Mouse (Mus musculus) regulatory T cell (primary cell): ENCODE data around the gene Ccdc117.

Experiments used
- in situ Hi-C: fragments of 300-600 bp; cut with MboI, MseI; formaldehyde crosslinking; loops from one replicate; pipeline ENCODE4 v1.15.1; 2025; ENCODE audit warnings: high pct_unique_total_duplicates

Ccdc117 gene

GRCm38 (mm10) chr11:5533108-5533507 is 8.9 kb downstream of the Ccdc117 start:
- in situ Hi-C loops: no loop called here

DNA sequence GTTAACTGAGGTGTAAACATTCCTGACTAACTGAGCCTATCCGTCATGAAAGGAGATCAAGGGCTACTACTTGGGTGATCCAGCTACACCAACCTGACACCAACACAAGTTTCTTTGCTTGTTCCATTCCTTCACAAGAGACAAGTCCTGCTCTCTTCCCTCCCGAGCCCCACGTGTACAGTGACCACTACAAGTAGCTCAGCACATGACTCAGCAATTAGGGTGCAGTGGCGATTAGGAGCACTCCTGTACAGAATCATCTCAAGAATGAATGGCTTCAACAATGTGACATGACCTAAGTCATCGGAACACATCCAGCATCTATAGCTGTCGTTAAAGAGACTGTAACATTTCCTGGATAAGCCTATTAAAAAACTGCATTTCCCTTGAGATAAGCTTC is 11.3 kb downstream of the Ccdc117 start:
- in situ Hi-C loops: no loop called here

- in situ Hi-C loops: no loop called here
Observed at GRCm38 (mm10) chr11:5530172-5530571, 11.8 kb downstream of the Ccdc117 start.

GRCm38 (mm10) chr11:5528841-5529240 is 13.1 kb downstream of the Ccdc117 start:
- in situ Hi-C loops: no loop called here

DNA sequence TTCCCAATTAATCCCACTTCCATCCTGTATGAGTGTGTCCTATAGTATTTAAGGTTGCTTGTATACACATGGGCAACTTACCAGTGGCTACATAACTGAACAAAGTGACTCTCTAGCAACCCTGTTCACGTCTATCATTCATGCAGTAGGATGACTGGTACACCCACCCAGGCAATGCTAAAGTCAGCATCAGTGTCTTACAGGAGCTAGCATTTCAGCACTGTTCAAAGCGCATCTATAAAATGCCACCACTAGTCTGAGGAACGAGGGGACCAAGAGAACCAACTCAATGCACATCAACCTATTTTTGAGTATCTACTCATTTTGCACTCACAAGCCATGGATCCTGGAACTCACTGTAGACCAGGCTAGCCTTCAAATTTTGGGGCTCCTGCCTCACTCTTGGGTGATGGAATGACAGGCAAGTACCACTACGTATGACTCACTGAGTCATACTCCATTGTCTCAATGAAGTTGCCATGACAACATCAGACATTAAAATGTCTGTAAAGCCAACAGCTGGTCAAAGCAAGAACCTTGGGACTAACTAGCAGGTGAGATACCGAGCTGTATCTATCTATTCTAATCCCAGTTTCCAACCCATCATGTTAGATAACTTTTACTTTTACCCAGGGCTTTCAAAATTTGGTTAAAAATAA is 14.0 kb downstream of the Ccdc117 start:
- in situ Hi-C loops: no loop called here

- in situ Hi-C loops: no loop called here
Observed at GRCm38 (mm10) chr11:5526573-5527439, 15.2 kb downstream of the Ccdc117 start.

- in situ Hi-C loops: no loop called here
Observed at GRCm38 (mm10) chr11:5525418-5525817, 16.6 kb downstream of the Ccdc117 start.

- in situ Hi-C loops: no loop called here
Observed at GRCm38 (mm10) chr11:5522798-5523415, 19.1 kb downstream of the Ccdc117 start.

- in situ Hi-C loops: no loop called here
Observed at GRCm38 (mm10) chr11:5521516-5522291, 20.3 kb downstream of the Ccdc117 start.

- in situ Hi-C loops: no loop called here
Observed at GRCm38 (mm10) chr11:5521266-5521515, 20.8 kb downstream of the Ccdc117 start.

GRCm38 (mm10) chr11:5520412-5521265 is 21.3 kb downstream of the Ccdc117 start, which contains the start of gene Xbp1:
Xbp1 (plus strand) TSS chr11:5520659.
- in situ Hi-C loops: no loop called here

- in situ Hi-C loops: loop anchor here (5.0 kb wide), 1 partner anchor 37 kb away; no protein-coding TSS in a partner anchor
Observed at GRCm38 (mm10) chr11:5519681-5520080, 22.3 kb downstream of the Ccdc117 start.

GRCm38 (mm10) chr11:5517346-5517745 is 24.6 kb downstream of the Ccdc117 start:
- in situ Hi-C loops: loop anchor here (5.0 kb wide), 1 partner anchor 35 kb away; no protein-coding TSS in a partner anchor

DNA sequence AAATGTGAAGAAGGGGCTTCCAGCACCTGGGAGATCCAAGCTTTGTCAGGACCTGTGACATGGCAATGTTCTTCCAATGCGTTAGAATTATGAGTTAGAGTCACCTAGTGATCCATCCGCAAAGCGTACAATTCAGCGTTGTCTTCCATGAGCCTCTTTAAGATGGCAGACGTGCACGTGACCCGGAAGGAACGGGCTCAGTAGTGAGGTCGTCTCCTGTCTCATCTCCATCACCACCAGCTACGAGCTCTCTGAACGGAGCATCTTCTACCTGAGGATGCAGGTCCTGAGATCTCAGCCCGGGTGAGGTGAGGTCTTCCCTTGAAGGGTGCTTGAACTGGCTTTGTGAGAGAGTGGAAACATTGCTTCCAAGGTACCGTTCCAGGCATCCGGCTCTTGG is 25.4 kb downstream of the Ccdc117 start:
- in situ Hi-C loops: loop anchor here (5.0 kb wide), 1 partner anchor 34 kb away; no protein-coding TSS in a partner anchor

DNA sequence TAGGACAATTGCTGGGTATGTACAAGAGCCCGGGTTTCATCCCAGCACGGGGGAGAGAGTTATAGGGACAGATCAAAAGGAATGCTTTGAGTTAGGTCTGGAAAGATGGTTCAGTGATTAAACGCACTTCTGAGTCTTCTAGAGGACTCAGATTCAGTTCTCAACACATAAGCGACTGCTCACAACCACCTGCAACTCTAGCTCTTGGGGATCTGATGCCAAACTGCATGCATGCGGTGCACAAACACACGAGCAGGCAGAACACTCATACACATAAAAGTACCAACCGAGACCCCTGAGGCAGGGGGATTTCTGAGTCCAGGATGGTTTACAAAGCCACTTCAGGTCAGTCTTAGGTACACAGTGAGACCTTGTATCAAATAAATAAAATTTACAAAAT is 25.8 kb downstream of the Ccdc117 start:
- in situ Hi-C loops: loop anchor here (5.0 kb wide), 1 partner anchor 34 kb away; no protein-coding TSS in a partner anchor

DNA sequence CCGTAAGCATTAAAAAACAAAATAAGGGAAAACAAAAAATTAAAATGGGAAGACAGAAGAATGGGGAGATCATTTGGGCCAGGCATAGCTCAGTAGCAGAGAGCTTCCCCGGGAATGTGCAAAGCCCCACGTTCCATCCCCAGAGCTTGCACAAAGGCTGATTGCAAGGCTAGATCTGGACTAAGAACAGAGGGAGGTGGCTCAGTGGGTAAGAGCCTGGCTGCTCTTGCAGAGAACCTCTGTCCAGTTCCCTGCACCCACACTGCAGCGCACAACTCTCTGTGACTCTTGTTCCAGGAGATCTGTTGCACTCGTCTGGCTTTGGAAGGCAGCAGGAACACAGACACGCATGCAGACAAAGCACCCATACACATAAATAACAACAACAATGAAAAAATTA is 26.3 kb downstream of the Ccdc117 start:
- in situ Hi-C loops: loop anchor here (5.0 kb wide), 1 partner anchor 33 kb away; no protein-coding TSS in a partner anchor

GRCm38 (mm10) chr11:5515196-5515595 is 26.8 kb downstream of the Ccdc117 start:
- in situ Hi-C loops: loop anchor here (5.0 kb wide), 1 partner anchor 33 kb away; no protein-coding TSS in a partner anchor

DNA sequence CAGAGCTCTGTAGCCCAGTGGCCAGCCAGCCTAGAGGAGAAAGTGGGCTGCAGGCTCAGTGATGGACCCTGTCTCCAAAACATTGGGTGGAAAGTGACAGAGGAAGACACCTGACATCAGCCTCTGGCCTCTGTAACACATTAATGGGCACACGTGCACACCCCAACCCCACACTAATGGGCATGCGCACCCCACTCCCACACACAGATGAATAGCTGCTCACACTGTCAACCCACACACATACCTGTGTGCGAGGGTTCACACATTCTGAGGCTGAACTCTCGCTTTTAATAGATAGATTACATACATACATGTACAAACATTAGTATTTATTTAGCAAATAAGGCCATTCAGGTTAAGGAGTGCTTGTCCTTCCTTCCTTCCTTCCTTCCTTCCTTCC is 27.9 kb downstream of the Ccdc117 start:
- in situ Hi-C loops: no loop called here

GRCm38 (mm10) chr11:5512961-5513360 is 29.0 kb downstream of the Ccdc117 start:
- in situ Hi-C loops: no loop called here

GRCm38 (mm10) chr11:5512099-5512725 is 29.8 kb downstream of the Ccdc117 start:
- in situ Hi-C loops: no loop called here
